Mouse (Mus musculus) NIH3T3 (cell line): ENCODE measurements around the gene Plppr1.
A peak's percentile ranks its signal among the peaks of the same experiment; 100 is the strongest.
"Not testable (repeated sequence)": the region's sequence is repeated elsewhere in the genome, so short reads cannot be mapped to it uniquely, and the experiment has no call there.

Experiments
- DNase-seq: peaks from one replicate; pipeline ENCODE4 v3.0.0-alpha.2; 2012; ENCODE audit warnings: low read depth

Plppr1 gene

DNA sequence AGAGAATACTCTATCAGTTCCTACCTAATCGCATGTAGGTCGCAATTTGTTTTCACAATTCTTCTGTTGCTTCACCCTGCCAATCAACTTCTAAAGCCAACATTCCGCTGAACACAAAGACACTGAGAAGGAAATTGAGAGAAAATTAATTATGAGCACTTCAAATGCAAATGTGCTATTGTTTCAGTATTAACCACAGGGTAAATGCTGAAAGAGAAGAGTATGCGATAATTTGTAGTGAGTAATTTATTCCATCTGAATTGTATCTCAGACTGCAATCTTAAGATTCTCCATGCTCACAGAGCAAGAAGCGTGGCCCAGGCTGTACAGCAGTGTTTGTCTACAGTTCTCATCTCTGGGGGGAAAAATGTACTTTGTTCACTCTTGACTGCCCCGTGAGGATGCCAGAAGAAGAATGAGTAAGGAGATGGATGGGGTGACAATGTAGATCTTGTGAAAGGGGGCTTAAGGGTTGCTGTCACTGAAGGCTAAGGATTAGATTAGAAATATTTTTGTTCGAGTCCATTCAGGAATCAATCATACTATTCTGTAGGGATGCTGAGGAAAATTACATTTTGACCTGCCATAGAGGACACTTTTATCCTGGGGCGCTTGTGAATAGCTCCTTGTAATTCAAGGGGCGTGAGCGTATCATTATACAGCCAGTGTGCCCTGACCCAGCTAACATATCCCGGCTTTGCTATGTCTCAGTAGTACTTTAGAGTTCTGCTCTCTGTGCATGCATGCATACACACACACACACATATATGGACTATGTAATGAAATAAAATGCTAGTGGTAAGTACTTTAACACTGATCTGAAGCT, 173.3 kb downstream of the Plppr1 start:
- DNase-seq: no peak

DNA sequence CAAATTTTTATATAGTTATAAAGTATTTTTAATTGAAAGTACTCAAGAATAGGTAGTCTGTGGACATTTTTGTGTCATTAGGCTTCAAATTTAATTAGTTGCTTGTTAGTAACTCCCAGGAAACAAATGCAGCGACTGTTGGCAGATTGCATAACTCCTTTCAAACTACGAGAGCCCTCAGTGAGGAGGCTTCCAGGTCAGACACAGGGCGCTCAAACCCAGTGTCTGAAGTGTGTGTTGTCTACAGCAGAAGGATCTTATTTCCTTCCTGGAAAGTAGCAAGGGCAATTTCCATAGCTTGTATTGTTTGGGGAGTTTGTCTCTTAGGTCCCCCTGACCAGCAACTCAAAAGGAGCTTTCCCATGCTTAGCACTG, 173.9 kb downstream of the Plppr1 start:
- no peak for DNase-seq

DNA sequence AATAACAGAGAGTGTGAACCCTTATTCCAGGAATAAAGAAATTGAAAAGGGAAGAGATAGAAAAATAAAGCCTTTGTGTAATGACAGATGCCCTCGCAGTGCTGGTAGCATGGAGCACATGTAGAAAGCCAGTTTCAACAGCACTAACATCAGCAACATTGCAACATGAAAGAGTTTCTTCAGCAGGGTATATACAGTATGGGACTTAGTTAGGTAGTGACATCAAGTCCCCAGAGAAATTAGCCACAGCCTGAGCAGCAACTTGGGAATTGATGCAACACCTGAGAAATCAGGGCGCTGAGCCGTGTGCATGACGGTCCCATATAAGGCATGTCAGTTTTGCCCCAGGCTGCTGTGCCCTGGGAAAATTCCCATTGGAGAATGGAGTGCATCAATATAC, 179.0 kb downstream of the Plppr1 start:
- no peak for DNase-seq

DNA sequence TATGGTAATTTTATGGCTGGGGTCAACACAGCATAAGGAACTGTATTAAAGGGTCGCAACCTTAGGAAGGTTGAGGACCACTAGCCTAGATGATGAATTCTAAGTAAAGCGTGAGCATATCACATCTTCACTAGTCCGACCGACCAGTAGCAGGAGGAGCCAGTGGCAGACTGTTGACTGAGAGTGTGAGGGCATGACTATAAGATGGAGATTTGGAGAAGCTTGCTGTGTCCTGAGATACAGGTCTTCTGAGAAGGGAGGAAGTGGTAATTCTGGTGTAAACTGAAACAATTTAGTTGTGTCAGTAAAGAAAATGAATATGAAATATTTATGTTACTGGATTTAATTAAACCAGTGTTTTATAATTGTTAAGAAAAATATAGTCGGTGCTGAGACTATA, 180.4 kb downstream of the Plppr1 start:
- no peak for DNase-seq

DNA sequence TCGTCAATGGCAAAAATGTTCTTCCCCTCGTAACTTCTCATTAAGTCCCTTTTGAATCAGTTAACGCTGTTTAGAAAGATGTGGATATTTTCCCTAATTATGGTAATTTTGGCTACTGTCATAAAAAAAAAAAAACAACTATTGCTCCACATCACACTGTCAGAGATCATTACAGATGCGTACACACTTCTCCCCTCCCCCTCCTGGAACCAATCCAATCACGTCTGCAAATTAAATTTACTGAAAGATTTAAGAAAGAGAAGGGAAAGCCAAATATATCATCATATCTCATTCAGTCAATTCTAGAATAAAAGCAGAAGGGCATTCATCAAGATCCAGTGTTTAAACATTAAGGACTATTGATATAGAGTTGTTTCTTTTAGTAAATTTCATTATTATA, 185.7 kb downstream of the Plppr1 start:
- no peak for DNase-seq

DNA sequence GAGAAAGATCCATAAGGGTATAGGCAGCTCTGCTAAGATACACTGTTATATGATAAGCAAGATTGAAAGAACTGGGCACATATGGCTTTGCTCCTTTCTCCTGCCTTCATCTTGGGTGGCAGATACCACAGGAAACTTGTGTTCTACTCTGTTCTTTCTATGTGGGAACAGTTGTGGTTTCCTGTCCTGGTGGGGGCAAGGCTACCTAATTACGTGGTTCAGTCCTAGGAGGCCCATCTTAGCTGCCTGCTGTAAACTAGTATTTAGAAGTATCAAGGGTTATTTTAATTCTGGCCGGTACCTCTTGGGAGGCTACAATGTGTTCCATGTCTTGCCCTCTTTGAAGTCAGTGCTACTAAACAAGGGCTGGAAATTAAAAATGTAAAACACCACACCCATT, 186.2 kb downstream of the Plppr1 start:
- no peak for DNase-seq

DNA sequence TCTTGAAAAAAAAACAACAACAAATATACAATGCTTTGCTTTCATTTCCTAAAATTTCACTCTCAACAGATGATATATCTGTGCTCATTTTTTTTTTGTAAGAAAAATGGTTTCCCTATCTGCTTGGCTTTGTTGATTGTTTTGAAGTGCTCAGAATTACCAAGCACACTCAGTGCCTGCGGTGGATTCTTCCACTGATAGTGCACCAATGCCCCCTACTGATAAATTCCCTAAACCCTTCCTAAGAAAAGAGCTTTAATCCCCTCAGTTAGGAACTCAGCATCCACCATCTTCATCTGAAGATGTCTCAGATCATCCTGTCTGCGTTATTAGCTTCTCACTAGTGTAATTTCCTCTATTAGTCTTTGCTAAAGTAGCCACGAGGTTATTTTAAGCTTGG, 192.2 kb downstream of the Plppr1 start:
- no peak for DNase-seq

DNA sequence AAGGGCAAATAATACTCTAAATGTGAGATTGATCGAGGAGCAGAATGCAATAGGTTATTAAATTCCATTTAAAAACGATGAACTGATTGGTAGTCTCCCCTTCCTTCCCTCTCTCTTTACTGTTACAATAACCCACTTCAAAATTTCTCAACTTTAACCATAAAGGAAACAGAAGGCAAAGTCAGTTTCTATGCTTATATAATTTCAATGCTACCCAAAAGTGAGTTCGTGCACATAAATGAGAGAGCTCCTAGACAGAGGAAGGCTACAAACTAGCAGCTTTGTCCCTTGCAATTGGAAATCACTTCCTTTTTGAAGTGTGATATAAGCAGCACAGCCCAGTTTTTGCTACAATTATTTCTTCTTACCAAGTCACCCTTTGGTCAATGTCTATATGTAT, 193.1 kb downstream of the Plppr1 start:
- DNase-seq: no peak

DNA sequence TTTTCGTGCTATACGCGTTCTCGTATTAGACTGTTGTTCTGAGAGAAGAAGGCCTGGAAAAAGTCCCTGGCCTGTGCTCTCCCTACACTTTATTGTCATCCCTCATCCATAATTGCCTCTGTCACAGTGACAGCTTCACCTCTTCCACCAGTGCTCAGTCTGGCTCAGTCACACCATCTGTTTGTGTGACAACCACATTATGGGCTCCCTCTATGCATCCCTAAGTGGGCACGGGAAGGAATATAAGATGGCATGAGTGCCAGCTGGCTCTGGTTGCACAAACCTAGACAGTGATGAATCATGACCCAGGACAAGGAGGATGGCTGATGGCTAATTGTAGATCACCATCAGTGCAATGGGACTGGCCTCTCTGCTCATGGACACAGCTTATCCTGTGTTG, 219.4 kb downstream of the Plppr1 start:
- DNase-seq: no peak

DNA sequence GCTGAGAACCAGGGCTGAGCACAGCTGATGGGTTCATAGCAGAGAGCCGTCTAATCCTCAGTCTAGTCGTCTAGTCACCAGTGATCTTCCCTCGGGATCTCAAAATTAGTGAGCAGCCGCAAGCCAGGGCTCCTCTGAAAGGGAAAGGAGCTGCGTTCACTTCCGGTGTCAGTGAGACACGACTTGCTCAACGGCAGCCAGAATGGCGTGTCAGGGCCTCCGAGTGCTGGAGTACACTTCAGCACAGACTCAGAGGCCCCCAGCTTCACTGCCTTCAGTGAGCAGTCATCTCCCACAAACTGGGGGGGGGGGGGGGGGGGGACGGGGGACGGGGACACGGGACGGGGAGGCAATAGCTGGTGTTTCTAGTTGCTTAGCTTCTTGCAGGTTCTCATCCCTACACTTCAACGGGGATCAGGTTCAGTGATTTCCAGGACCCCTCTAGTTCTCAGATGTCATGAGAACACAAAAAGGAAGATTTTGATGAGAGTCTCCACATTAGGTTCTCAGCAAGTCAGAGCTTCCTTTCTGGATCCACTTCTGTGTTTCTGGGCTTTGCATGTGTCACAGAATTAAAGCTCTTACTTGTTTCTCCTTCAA, 225.7 kb downstream of the Plppr1 start:
- DNase-seq: no peak

DNA sequence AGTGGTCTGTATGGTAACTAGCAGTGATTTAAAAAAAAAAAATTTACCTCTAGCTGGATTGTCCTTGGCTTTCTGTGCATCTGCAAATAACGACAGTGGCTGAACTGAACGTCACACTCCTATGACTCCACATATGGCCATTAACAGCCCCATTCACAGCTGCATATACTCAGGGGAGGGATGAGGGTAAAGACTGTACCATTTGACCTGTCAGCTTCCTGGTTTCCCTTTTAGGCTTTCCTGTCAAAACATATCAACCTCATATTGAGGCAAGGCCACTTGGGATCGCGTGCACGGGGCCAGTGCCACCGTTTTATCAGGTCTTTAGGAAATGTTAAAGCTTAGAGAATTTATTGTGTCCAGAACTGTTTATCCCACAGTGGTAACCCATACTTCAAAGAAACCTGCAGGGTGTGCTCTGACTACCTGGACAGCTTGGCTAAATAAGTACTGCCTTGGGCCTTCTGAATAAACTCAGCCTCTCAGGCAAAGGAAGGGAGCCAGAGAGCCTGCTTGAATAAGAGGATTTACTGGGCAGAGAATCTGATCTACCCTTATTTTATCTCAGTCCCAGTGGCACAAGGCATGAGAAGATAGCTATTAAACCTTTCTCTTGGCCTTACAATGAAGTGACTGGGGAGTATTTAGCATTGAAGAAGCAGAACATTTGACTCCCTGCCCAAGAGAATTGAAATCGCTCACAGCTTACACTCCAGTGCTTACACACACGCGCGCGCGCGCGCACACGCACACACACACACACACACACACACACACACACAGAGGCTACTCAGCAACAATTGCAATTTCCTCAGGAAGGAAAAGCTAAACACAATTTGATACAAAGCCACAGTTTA, 226.5 kb downstream of the Plppr1 start:
- DNase-seq: no peak

DNA sequence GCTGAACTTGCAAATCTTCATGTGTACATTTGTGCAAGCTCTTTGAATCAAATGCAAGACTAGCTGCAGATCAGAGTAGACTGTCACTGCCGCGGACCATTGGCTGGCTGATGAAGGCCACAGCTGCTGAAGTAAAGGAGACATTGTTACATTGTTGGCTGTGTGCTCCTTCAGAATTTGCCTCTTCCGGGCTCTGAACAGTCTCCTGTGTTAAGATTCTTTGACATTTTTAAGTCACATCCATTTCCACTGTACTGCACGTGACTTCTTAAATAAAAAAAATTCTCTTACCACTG, 227.1 kb downstream of the Plppr1 start:
- DNase-seq: no peak

DNA sequence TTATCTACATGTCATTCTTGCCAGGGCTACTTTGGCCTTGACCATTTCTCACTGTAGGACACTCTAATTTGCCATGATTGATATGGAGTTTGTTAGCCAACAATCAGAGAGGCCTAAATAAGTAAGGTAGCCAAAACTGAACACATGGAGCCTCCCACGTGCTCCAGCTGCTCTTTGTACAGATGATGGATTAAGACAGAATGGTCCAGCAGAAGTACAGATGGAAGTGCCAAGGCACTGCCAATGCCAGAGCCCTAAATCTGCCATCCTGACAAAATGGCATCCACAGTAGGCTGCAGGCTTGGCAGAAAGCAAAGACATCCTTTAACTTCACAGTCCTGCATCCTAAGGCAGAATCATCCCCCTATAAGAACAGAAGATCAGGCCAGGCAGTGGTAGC, 237.4 kb downstream of the Plppr1 start:
- DNase-seq: no peak

DNA sequence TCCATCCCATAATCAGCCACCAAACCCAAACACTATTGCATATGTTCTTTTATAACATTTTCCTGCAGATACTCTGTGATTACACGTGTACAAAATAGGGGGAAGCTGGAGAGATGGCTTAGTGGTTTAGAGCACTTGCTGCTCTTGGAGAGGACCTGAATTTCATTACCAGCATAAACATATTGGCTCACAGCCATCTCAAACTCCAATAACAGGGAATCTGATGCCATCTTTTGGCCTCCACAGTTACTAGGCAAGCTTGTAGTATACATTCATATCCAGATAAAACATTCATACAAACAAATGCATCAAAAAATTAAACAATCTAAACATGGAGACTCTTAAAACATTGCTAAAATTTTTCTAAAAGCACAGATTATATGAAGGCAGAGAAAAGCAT, 240.5 kb downstream of the Plppr1 start:
- DNase-seq: no peak

DNA sequence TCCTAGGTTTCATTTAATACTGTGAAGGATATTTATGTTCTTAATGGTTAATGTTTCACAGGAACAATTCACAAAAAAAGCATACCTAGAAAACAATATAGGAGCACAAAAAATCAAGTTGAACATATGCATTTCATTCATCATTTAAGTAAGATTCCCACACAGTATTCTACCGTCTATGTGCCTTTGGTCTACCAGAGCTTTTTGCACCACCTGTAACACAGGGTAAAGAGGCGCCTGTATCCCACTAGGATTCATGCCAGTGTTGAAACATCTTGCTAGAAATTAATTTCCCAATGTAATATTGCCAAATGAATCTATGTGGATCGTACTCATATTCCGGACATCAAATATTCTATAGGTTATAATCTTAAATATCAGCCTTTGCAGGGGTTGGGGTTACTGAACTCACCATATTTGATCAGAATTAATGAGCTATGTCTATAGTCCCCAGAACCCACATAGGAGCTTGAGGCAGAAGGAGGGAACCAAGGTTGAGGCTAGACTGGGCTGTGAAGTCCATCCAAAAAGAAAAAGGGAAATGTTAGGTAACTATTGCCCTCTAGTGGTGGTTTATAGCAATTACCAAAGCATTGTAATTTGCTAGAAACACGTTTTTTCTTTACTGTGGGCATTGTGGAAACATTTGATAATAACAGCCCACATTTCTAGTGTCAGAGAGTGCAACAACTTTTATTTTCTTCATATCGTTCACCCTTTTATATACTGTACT, 263.0 kb downstream of the Plppr1 start:
- DNase-seq: peak; percentile 50

DNA sequence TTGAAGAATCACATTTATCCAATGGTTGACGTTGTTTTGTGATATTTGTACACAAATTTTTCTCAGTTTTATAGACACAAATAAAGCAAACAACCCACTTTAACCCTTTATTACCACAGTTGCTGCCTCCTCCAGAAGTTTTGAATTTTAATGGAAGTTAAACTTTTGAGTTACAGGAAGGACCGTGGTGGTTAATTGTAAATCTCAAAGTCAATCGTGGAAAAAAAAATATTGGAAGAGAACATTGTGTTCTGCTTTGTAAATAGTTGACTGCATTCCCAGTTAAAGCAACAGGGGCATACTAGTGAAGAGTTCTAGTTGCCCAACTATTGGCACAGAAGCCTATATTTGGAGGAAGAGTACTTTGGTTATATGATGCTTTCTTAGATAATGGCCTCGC, 278.9 kb downstream of the Plppr1 start:
- DNase-seq: not testable (repeated sequence)

DNA sequence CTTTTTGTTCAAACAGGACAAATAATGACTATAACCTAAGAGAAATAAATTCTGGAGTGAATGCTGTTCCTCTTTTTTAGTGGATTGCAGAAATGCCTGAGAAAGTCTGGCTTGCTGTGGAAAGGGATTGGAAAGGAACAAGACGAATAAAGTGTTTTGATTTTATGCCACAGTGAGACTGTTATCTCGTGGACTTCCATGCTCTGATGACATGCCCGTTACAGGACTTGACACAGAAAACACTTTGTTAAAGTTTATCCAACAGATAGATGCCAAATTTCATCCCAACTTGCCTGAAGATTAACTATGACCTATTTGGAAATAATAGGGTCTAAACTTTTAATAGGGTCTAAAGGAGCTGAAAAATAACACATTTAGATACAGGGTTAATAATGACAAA, 281.0 kb downstream of the Plppr1 start:
- DNase-seq: not testable (repeated sequence)

DNA sequence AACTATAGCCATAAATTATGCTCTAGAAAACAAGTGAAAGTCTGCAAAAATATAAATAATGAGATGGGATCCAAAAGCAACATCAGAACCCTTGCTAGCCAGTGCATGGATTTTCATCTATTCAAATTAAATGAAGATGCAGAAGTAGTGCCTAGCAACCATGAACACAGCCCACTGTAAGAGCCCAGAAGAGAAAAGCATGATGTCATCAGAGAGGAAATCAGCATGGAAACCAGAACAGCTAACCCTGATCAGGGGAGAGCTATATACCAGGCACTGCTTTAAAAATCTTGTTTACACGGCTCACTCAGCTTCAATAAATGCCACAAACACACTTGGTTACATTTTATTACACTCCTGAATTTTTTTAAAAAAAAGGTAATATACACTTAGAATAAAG, 288.9 kb downstream of the Plppr1 start:
- DNase-seq: not testable (repeated sequence)

DNA sequence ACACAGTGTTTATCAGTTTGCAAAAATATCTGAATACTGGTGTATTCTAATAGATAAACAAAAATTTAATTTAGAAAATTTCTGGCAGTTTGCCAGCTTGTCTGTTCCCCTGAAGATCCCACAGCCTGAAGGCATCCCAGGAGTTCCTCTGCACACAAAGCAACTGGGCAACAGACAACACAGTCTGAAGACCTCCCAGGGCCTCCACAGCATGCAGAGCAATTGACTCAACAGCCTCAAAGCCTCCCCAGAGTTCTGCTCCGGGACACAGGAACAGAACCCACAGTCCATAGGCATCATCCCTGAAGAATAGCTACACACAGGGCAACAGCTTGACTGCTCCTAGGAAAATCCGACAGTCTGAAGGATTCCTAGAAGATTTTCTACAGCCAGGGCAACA, 289.6 kb downstream of the Plppr1 start:
- no peak for DNase-seq

DNA sequence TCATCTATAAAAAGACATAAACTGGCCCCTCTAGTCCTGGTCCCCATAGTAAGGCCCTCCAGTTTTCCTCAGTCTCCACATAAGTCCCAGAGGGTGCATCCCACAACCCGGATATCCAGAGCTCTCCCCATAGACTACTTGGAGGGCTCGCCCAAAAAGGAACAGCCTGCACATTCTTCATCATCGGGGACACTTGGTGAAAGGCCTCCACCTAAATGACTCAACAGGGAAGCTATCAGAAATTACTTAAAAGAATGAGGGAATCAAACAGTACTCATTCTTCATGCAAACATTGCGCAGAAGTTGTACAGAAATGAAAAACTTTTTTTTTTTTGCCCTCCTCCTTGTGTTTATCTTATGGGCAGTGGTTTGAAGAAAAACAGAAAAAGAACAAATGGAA, 291.4 kb downstream of the Plppr1 start:
- DNase-seq: no peak

DNA sequence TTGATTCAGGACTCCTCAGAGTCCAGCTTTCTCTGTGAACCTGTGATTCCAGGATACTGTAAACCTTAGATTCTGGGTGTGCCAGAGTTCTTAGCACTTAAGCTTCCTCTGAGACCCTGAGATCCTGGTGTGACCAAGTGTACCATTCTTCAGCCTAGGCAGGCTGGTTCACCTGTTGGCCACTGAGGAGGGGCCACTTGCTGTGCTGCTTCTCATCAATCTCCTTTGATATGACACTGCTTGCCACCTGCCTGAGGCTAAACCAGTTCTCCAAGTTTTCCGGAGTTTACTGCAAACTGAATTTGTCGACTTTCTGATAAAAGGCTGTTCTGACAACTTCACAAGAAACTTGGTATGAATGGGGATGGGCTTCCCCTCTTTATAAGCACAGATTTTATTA, 298.0 kb downstream of the Plppr1 start:
- no peak for DNase-seq

DNA sequence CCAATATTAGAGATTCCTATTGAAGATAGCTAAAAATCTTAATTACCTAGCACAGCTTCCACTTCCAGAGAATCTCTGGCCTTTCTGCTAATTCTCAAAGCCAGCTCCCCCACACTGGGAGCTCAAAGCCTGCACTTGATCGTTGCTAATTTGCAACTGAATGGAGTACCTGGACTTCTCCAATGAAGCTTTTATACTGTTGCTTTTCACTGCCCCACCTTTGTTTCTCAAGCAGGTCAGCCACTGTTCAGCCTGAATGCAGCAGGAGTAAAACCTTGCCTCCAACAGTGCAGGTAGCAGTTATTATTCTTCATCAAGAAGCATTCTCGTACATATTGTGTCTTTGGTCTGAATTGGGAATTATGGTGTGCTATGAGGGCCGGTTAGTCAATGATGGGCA, 309.0 kb downstream of the Plppr1 start:
- DNase-seq: not testable (repeated sequence)
